Mouse (Mus musculus) liver, embryonic 14.5 days (tissue): Measurements from ENCODE around the gene Ms4a10.

ENCODE experiments used
- CTCF ChIP-seq: IDR thresholded peaks from 2 replicates; pipeline ENCODE4 v1.5.1; 2016; ENCODE audit warnings: antibody characterized with exemption, low read depth, control low read depth
- EP300 ChIP-seq: IDR thresholded peaks from 2 replicates; pipeline ENCODE4 v1.6.1; 2016; ENCODE audit warnings: antibody characterized with exemption, low read depth

DNA sequence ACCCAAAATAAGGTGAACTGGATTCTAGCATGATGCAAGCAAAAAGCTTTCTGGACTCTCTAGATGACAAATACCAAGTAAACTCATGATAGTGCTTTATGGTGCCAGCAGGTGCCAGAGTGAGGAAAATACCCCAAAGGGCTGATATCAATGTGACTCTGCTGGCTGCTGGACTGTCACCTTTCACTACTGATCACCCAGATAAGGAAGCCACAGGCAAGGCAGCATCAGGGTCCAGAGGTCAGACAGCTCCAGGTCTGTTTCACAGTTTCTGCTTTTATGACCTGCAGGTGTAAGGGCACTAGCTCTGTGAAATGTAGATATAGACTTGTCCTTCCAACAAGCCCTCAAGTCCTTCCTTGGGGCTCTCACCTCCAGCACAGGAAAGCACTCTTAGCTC is 41.0 kb upstream of the Ms4a10 start:
- TF ChIP-seq CTCF: no peak
- TF ChIP-seq EP300: no peak
